Mouse (Mus musculus): Measurements from ENCODE around the gene Cacul1.

The Cacul1 gene

GRCm38 (mm10) chr19:60530171-60530570 is 50.7 kb downstream of the Cacul1 start:
- no peak for DNase-seq (ENCODE audit: low read depth, low spot score)

GRCm38 (mm10) chr19:60529302-60529701 is 51.5 kb downstream of the Cacul1 start:
- no peak for DNase-seq (ENCODE audit: low read depth, low spot score)

- DNase-seq (ENCODE audit: low read depth, low spot score) = no peak
Measured at GRCm38 (mm10) chr19:60528602-60529001, 52.2 kb downstream of the Cacul1 start.

GRCm38 (mm10) chr19:60526876-60527275 is 53.9 kb downstream of the Cacul1 start:
- DNase-seq (ENCODE audit: low read depth, low spot score) = no peak

GRCm38 (mm10) chr19:60525086-60525485 is 55.7 kb downstream of the Cacul1 start:
- no peak for DNase-seq (ENCODE audit: low read depth, low spot score)

GRCm38 (mm10) chr19:60524678-60525077 is 56.1 kb downstream of the Cacul1 start:
- no peak for DNase-seq (ENCODE audit: low read depth, low spot score)

- DNase-seq (ENCODE audit: low read depth, low spot score) = no peak
Measured at GRCm38 (mm10) chr19:60520131-60520530, 60.7 kb downstream of the Cacul1 start.

- DNase-seq (ENCODE audit: low read depth, low spot score) = no peak
Measured at GRCm38 (mm10) chr19:60515064-60515463, 65.8 kb downstream of the Cacul1 start.

GRCm38 (mm10) chr19:60513431-60513830 is 67.4 kb downstream of the Cacul1 start:
- DNase-seq (ENCODE audit: low read depth, low spot score) = no peak

GRCm38 (mm10) chr19:60500209-60500608 is 80.6 kb downstream of the Cacul1 start:
- no peak for DNase-seq (ENCODE audit: low read depth, low spot score)

- DNase-seq (ENCODE audit: low read depth, low spot score) = no peak
Measured at GRCm38 (mm10) chr19:60497171-60497570, 83.7 kb downstream of the Cacul1 start.

GRCm38 (mm10) chr19:60495772-60496171 is 85.1 kb downstream of the Cacul1 start:
- DNase-seq (ENCODE audit: low read depth, low spot score) = no peak

- no peak for DNase-seq (ENCODE audit: low read depth, low spot score)
Measured at GRCm38 (mm10) chr19:60489566-60489965, 91.3 kb downstream of the Cacul1 start.

GRCm38 (mm10) chr19:60485261-60485660 is 95.6 kb downstream of the Cacul1 start:
- DNase-seq (ENCODE audit: low read depth, low spot score) = no peak

- DNase-seq (ENCODE audit: low read depth, low spot score) = no peak
Measured at GRCm38 (mm10) chr19:60478859-60479258, 102.0 kb downstream of the Cacul1 start.

GRCm38 (mm10) chr19:60477788-60478187 is 103.0 kb downstream of the Cacul1 start:
- DNase-seq (ENCODE audit: low read depth, low spot score) = no peak

Measured in c-Kit-negative CD71-positive TER-119-positive erythroid progenitor cells, embryonic 14.5 days (primary cell).